Mouse (Mus musculus) layer of hippocampus, adult 11-12 months (tissue): Measurements from ENCODE around the gene Ist1.

Experiments used
- DNase-seq: peaks from one replicate; pipeline ENCODE4 v3.0.0; 2022; ENCODE audit warnings: low spot score

Ist1 gene

DNA sequence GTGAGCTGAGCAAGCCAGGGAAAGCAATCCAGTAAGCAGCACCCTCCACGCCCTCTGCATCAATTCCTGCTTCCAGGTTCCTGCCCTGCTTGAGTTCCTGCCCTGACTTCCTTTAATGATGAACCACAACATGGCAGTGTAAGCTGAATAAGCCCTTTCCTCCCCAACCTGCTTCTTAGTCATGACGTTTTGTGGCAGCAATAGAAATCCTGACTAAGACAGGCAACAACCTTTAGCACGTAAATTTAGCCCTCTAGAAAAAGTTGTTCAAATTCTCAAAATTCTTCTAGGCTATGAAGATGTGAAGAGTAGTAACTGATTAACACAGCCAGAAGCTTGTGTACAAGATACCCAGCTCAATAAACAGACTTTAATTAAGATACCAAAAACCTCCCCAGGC lies 11.5 kb downstream of the Ist1 start:
- no peak for DNase-seq

DNA sequence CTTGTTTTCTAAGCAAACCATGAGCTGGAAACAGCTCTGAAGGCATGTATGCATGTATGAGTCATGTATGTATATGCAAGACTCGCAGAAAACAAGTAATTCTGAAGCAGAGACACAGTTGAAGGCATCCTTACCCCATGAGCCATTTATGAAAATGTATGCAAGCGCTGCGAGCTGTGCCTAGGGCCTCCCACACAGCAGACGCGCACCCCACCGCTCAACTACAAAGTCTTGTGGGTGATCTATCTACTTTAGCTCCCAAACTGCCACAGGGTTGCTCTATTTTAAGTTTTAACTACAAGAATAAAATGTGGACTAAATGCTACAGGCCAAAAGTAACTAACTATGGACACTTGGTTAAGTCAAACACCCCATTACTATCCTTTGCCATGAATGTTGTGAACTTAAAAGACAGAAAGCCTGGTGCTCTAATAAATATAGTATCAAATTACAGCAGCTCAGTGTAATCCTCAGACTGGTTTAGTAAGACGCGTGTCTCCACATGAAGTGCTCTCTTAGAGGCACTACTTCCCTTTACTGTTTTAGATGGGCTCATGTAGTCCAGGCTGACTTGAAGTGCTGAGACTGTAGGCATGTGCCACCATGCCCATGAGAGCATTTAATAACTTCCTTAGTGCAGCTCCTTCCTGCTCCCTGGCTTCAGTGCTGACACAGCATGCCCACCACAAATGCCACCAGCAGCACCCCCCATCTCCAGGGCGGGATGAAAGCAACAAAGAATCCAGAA lies 17.0 kb downstream of the Ist1 start:
- peak; percentile 52 for DNase-seq

DNA sequence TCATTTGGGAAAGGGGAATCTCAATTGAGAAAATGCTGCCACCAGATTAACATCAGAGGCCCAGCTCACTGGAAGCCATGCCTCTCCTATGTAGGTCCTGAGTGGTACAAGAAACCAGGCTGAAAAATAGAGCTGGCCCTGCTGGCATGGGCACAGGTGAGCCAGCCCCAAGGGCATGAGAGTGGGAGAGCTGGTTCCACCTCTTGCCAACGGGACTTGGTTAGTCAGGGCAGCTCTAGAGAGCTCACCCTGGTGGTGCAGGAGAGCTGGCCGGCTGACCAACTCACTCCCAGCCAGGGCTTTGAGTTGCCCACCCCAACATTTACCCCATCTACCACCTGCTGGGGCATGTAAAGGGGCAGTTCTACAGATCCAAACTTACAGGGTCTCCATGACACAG lies 19.5 kb downstream of the Ist1 start:
- no peak for DNase-seq

DNA sequence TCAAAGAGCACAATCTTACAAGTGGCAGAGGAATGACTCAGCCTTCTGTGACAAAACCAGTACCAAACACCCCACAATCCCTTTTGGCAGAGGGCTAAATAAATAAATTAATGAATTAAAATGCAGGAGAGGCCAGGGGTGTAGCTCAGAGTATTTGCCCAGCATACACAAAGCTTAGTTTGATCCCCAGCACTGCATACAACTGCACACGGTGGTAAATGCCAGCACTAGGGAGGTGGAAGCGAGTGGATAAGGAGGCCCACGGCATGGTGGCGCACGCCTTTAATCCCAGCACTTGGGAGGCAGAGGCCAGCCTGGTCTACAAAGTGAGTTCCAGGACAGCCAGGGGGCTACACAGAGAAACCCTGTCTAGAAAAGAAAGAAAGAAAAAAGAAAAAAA lies 20.4 kb downstream of the Ist1 start:
- no peak for DNase-seq

DNA sequence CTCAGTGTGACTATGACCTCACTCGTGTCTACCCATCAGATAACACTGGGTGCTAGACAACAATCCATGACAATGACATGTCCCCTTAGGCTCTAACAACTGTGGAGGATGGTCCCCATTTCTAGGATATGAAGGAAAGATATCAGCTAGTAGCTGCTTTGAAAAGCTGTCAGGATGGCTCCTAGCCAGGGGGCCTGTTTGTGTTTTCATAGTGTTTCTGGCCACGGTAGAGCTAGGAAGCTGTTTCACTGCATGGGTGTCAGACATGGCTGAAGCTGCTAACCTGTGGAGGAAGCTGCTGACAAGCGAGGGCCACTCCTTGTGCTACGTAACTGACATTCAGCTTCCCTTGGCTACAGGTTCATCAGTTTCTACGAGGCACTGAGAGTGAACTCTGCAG lies 26.4 kb downstream of the Ist1 start:
- DNase-seq = peak; percentile 44

DNA sequence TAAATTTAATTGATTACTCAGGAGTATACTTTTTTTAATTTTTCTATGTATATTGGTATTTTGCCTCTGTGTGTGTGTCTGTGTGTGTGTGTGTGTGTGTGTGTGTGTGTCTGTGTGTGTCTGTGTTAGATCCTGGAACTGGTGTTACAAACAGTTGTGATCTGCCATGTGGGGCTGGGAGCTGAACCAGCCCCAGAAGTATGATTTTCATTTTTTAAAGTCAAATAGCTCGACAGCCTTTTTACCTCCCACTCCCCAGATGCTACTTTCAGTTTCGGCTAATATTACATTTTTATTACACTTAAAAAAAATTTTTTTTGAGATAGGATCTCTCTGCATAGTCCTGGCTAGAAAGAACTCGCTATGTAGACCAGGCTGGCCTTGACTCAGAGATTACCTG lies 30.7 kb downstream of the Ist1 start:
- peak; percentile 58 for DNase-seq

DNA sequence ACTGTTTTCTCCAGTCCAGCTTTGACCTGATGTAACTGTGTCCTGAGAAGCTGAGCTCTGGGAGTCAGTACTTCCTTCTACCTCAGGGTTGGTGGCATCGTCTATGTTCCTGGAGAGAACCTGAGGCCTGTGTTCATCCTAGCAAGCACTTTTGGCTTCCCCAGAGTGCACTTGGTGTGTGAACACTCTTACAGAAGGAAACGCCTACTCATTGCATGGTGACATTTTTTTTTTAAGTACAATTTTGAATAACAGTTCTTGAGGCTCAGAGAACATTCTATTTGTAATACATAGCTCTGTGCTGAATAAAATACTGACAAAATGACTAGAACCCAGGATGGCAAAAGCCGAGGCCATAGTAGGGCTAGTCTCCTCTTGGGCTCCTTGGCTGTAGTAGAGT lies 36.2 kb downstream of the Ist1 start:
- DNase-seq = no peak

DNA sequence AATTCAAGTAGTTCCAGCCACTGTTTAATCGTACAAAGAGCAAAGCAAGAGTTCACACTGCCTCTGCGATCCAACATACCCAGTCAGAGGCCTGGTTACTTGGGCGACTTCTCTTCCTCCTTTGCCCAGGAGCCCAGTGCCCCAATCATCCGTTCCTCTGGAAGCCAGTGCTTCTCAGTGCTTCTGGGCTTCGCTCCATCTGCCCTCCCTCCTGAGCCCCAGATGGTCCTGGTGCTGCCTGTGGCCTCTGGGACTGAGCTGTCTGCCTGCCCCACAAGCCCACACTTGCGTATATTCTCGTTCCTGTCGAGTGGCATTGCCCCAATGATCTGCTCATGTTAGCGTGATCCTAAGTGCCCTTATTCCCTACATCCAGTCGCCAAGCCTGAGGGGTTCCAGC lies 42.3 kb downstream of the Ist1 start:
- DNase-seq = no peak

DNA sequence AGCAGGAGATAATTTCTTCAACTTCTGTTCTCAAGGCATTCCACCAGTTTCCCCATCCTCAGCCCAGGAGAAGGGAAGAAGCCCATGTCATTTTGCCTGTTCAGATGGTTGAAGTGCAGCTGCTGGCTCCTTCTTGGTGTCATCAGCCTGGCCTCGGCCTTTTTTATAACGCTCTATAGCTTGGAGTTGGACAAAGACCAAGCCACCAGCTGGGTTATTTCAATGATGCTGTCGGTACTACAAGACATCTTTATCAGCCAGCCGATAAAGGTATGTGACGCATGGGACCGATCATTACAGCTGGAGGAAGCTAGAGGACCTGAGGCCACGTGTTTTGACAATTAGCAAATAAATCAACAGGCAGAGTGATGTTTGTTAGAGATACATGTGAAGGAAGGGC lies 44.6 kb downstream of the Ist1 start:
- no peak for DNase-seq

DNA sequence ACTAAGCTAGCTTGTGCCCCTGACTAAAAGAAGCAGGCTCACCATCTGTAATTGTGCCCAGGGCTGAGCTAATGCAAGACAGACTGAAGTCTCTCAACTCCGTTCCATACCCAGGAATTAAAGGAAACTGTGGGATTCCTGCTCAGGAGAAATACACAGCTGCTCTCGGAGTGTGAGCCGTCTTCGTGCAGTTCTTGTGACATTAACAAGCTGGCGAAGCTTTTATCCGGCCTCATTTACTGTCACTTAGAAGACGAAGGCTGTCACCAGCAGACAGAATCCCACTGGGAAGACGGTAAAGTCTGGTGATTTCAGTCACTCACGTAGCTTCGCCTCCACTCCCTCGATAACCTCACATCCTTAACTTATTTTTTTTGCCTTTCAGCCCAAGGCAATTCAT lies 45.7 kb downstream of the Ist1 start:
- no peak for DNase-seq

DNA sequence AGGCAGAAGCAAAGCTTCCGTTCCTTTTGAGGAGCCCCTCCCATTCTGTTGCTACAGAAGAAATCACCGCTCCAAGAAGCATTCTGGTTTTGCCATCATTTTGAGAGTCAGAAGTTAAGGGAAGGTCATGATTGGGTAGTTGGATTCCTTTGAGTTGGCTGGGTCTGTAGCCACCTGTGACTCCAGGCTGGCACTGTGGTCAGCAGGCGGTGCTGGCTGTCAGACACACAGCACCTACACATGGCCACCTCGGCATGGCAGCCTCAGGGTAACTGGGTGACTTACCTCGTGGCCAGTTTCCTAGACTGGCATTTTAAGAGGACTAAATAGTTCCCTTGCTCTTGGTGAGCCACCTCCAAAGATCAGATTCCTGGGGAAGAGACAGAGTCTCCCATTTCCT lies 51.8 kb downstream of the Ist1 start:
- no peak for DNase-seq

DNA sequence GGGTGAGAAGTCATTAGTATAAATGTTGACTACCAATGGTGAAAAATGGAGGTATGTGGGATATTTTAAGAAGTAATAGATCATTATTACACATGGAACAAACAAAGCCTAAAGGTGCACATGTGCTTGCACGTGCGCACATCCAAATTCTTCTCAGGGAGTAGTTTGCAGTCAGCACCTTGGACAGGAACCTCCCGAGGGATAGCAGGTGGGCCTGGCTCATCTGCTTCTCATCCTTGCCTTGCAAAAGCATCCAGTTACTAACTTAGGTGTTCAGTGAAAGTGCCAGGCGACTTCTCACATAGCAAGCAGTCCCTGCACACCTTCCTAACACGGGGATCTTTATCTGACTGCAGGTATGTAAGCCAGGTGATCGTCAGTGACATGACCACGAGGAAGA lies 52.6 kb downstream of the Ist1 start:
- no peak for DNase-seq

DNA sequence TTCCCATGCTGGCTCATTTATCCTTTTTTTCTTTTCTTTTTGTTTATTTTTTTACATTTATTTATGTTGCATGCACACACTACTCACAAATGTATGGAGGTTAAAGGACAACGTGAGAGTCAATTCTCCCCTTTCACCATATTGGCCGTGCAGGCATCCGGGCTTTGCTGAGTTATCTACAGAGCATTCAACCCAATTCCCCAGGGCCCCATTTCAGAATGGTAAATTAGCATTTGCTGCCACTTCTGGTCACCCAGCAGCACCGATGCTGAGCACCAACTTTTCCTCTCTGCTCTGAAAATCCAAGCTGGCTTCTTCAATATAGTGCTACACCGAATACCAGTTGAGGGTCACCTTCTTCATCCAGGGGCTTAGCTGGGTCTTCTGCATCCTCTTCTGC lies 54.2 kb downstream of the Ist1 start:
- DNase-seq = no peak

DNA sequence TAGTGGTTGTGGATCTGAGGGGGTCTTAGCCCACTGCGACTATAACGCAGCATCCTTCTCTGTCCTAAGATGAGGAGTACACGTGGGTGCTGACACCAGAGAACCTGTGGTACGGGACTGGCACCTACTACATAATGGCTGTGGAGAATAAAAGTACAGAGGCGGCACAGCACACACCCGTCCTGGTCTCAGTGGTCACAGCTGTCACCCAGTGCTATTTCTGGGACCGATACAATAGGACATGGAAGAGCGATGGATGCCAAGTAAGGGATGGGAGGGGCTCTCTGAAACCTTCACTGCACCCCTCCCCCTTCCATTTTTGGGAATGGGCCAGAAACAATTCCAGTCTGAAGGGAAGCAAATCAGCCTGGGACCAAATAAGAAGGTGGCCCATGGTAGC lies 57.9 kb downstream of the Ist1 start:
- DNase-seq = no peak

DNA sequence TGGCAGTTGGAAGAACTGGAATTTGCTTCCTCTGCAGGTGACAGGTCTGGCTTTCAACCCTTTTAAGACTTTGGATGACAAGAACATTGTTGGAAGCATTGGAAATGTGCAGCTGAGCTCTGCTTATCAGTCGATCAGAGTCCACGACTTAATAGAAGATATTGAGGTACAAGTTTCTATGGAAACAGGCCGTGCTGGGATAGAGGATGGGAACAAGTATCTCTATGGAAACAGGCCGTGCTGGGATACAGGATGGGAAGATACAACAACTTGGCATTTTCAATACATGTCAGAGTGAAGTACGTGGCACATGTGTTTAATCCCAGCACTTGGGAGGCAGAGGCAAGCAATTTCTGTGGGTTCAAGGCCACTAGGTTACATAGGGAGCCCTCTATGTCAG lies 60.6 kb downstream of the Ist1 start:
- no peak for DNase-seq

DNA sequence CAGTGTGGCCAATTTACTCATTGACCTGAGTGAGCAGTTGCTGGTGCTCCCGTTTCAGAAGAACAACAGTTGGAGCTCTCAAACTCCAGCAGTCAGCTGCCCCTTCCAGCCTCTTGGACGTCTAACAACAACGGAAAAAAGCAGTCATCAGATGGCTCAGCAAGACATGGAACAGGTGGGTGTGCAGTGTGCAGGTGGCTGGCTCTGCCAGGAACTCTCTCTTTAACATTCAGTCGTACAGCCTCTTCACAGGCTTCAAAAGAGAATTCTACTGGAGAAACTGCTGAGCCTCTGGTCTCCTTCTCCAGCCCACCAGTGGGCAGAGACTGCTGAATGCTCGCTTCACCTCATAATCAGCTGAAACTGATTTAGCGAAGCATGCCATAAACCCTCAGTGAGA lies 64.4 kb downstream of the Ist1 start:
- DNase-seq = no peak
